Mouse (Mus musculus) liver, embryonic 14.5 days (tissue): ENCODE results near the gene Tars2. TPM values are rescaled to one million over a fixed set of nuclear protein-coding genes. Genes with fewer than 3 reads are reported as not detected.
A peak's percentile ranks its signal among the peaks of the same experiment; 100 is the strongest.

Experiments
- ATAC-seq: fragments of 200-750 bp; cut with Nextera tagmentation; 2 replicates; pipeline ENCODE4 v1.8.0; 2017; ENCODE audit warnings: moderate number of reproducible peaks, mild to moderate bottlenecking, moderate library complexity; ENCODE audit not compliant: insufficient read depth
- DNase-seq, 3 experiments: peaks; one replicate each; pipeline ENCODE4 v3.0.0-alpha.2; 2012 to 2013; ENCODE audit warnings: low read depth in 3 of 3, low spot score in 3 of 3
- H3K27ac ChIP-seq: fragments of 300-500 bp; sonication (generic); 2 replicates; pipeline ENCODE4 v1.5.1; 2014; ENCODE audit warnings: moderate library complexity, mild to moderate bottlenecking, control low read depth, inconsistent platforms
- H3K27me3 ChIP-seq: fragments of 300-500 bp; sonication (generic); 2 replicates; pipeline ENCODE4 v1.6.1; 2014; ENCODE audit warnings: mild to moderate bottlenecking, low read length, moderate library complexity; ENCODE audit not compliant: control insufficient read depth, insufficient read depth
- H3K36me3 ChIP-seq: fragments of 300-500 bp; sonication (generic); replicated peaks from 2 replicates; pipeline ENCODE4 v1.6.1; 2014; ENCODE audit warnings: low read depth; ENCODE audit not compliant: control insufficient read depth, insufficient read depth
- H3K4me1 ChIP-seq, 2 experiments: fragments of 200-500 bp in 1 of 2; fragments of 300-500 bp in 1 of 2; sonication (generic) in 1 of 2; replicated peaks; 2 replicates each; pipeline ENCODE4 v1.6.1; 2012 to 2014; ENCODE audit warnings: antibody characterized with exemption in 1 of 2, inconsistent platforms in 1 of 2, low read length in 1 of 2; ENCODE audit not compliant: control insufficient read depth in 2 of 2, insufficient read depth in 2 of 2
- H3K4me2 ChIP-seq: fragments of 300-500 bp; sonication (generic); 2 replicates; pipeline ENCODE4 v1.6.1; 2014; ENCODE audit warnings: low read depth, mild to moderate bottlenecking, control low read depth, moderate library complexity
- H3K4me3 ChIP-seq, 2 experiments: fragments of 200-500 bp in 1 of 2; fragments of 300-500 bp in 1 of 2; sonication (generic) in 1 of 2; 2 replicates each; pipeline ENCODE4 v1.5.1; 2012 to 2014; ENCODE audit warnings: low read depth in 2 of 2, low read length in 2 of 2, mild to moderate bottlenecking in 2 of 2, control low read depth in 1 of 2, inconsistent platforms in 1 of 2, moderate library complexity in 1 of 2; ENCODE audit not compliant: insufficient read depth in 1 of 2
- H3K9ac ChIP-seq: fragments of 300-500 bp; sonication (generic); replicated peaks from 2 replicates; pipeline ENCODE4 v1.6.1; 2014; ENCODE audit warnings: mild to moderate bottlenecking, control low read depth, moderate library complexity
- H3K9me3 ChIP-seq: fragments of 300-500 bp; sonication (generic); 2 replicates; pipeline ENCODE4 v1.6.1; 2016; ENCODE audit warnings: low read length, mixed read lengths; ENCODE audit not compliant: control insufficient read depth
- CTCF ChIP-seq: IDR thresholded peaks from 2 replicates; pipeline ENCODE4 v1.5.1; 2016; ENCODE audit warnings: antibody characterized with exemption, low read depth, control low read depth
- EP300 ChIP-seq: IDR thresholded peaks from 2 replicates; pipeline ENCODE4 v1.6.1; 2016; ENCODE audit warnings: antibody characterized with exemption, low read depth
- WGBS: fragments of 180-500 bp; shearing (Covaris S2); extraction: QIAGEN DNeasy Blood & Tissue Kit; methylation state at CpG from one replicate; pipeline ENCODE4 v1.1.7; 2014; ENCODE audit not compliant: insufficient replicate concordance; 5-methylcytosine and 5-hydroxymethylcytosine counted together
- polyA plus RNA-seq, 2 experiments: library from polyadenylated mRNA; depleted of rRNA in 1 of 2; stranded (reverse) in 1 of 2; unstranded in 1 of 2; fragments of >200 nt; fragmentation: Nextera tagmentation in 1 of 2; extraction: Ambion mirVana in 1 of 2; gene quantifications; 2 replicates each; pipeline versions ENCODE4 v1.2.1 to v1.2.3; 2012 to 2014

The Tars2 gene
- polyA plus RNA-seq, 2 experiments: 19.9 to 37.1 TPM

- H3K4me3 ChIP-seq: no peak overlapping the region
- H3K4me2 ChIP-seq: no peak overlapping the region
- ATAC-seq: no peak
- DNase-seq: no peak
- peaks cover 27% of the 10 kb centered on the region for H3K36me3 ChIP-seq
- no peaks in the 10 kb centered on the region for H3K4me1 ChIP-seq
- 80% methylated on average over 10 of the region's 10 CpGs for WGBS
- no peaks in the 10 kb centered on the region for H3K9me3 ChIP-seq
- no peak for TF ChIP-seq EP300
- peak; percentile 52 for TF ChIP-seq CTCF
- H3K9ac ChIP-seq: no peak overlapping the region
- no peaks in the 10 kb centered on the region for H3K27me3 ChIP-seq
- no peak overlapping the region for H3K27ac ChIP-seq
Measured at GRCm38 (mm10) chr3:95765534-95765933, 5.5 kb upstream of the Tars2 start.

GRCm38 (mm10) chr3:95763811-95764210 is 3.8 kb upstream of the Tars2 start:
- H3K36me3 ChIP-seq: peaks cover 22% of the 10 kb centered on the region

GRCm38 (mm10) chr3:95762961-95763360 is 3.0 kb upstream of the Tars2 start:
- Histone ChIP-seq H3K4me1 (no peaks in the 10 kb centered on the region), H3K36me3 (peaks cover 20% of the 10 kb centered on the region), H3K9me3 (no peaks in the 10 kb centered on the region), H3K4me3 (no peak overlapping the region), H3K4me2 (no peak overlapping the region), H3K9ac (no peak overlapping the region), H3K27ac (no peak overlapping the region), H3K27me3 (no peaks in the 10 kb centered on the region; the same call in 1 of the 2 replicates)
- 59% methylated on average over 6 of the region's 6 CpGs for WGBS
- ATAC-seq: no peak
- TF ChIP-seq EP300: no peak
- no peak for DNase-seq

More at GRCm38 (mm10) chr3:95763811-95764210, 3.8 kb upstream of the Tars2 start:
- no peaks in the 10 kb centered on the region for H3K4me1 ChIP-seq
- TF ChIP-seq CTCF: no peak
- TF ChIP-seq EP300: no peak
- H3K4me3 ChIP-seq: no peak overlapping the region
- H3K4me2 ChIP-seq: no peak overlapping the region
- no peak overlapping the region for H3K9ac ChIP-seq
- ATAC-seq: no peak
- no peak for DNase-seq
- 89% methylated on average over 10 of the region's 10 CpGs for WGBS
- H3K9me3 ChIP-seq: no peaks in the 10 kb centered on the region
- H3K27ac ChIP-seq: no peak overlapping the region
- H3K27me3 ChIP-seq: no peaks in the 10 kb centered on the region

GRCm38 (mm10) chr3:95761771-95762170 is 1.8 kb upstream of the Tars2 start:
- 67% methylated on average over 4 of the region's 4 CpGs for WGBS
- no peaks in the 10 kb centered on the region for H3K9me3 ChIP-seq
- no peaks in the 10 kb centered on the region; the same call in 1 of the 2 replicates for H3K27me3 ChIP-seq
- DNase-seq (no peak), ATAC-seq (no peak)
- no peak overlapping the region for H3K27ac ChIP-seq
- no peak overlapping the region for H3K4me3 ChIP-seq
- H3K9ac ChIP-seq: no peak overlapping the region
- peaks cover 20% of the 10 kb centered on the region for H3K36me3 ChIP-seq
- no peak for TF ChIP-seq EP300
- H3K4me1 ChIP-seq: no peaks in the 10 kb centered on the region
- H3K4me2 ChIP-seq: no peak overlapping the region

GRCm38 (mm10) chr3:95760656-95761055 is 650 bp upstream of the Tars2 start:
- DNase-seq (no peak), ATAC-seq (no peak)
- no peak overlapping the region for H3K4me3 ChIP-seq

More at GRCm38 (mm10) chr3:95760656-95761055, 650 bp upstream of the Tars2 start:
- Histone ChIP-seq H3K36me3 (peaks cover 13% of the 10 kb centered on the region), H3K9ac (no peak overlapping the region), H3K9me3 (no peaks in the 10 kb centered on the region), H3K4me1 (no peaks in the 10 kb centered on the region), H3K4me2 (no peak overlapping the region), H3K27me3 (no peaks in the 10 kb centered on the region; the same call in 1 of the 2 replicates), H3K27ac (no peak overlapping the region)
- no peak for TF ChIP-seq CTCF
- no peak for TF ChIP-seq EP300
